Comparison of ENCODE assay signal across 8 mouse cellular contexts in genomic region chr13:12519955-12520584, GRCm38 (mm10). TPM values are rescaled to one million over a fixed set of nuclear protein-coding genes. Genes with fewer than 3 reads are reported as not detected.
A peak's percentile ranks its signal among the peaks of the same experiment; 100 is the strongest.
DNase-seq lines count a peak whose midpoint lies in the region; ATAC-seq lines count a peak whose summit lies in the region.

TSS of gene Edaradd (minus strand) at chr13:12520438.

- no peaks in the 10 kb centered on the region for H3K27me3 ChIP-seq in hindbrain, embryonic 16.5 days (replicated peaks; ENCODE audit: control insufficient read depth, insufficient read depth, low read length)
- H3K27me3 ChIP-seq in limb, embryonic 10.5 days (ENCODE audit: low read depth, poor library complexity, severe bottlenecking) = peaks cover 33% of the 10 kb centered on the region

- peak within 1 kb of the TSS; percentile 99 for H3K4me2 ChIP-seq in hindbrain, embryonic 16.5 days (ENCODE audit: low read length)

- H3K36me3 ChIP-seq in hindbrain, embryonic 16.5 days (ENCODE audit: control insufficient read depth, insufficient read depth, low read length) = no peaks in the 10 kb centered on the region
- no peaks in the 10 kb centered on the region for H3K36me3 ChIP-seq in limb, embryonic 10.5 days

- no peak within 1 kb of the TSS for H3K27ac ChIP-seq in hindbrain, embryonic 16.5 days (ENCODE audit: low read depth, low read length)
- peak within 1 kb of the TSS; percentile 79 for H3K27ac ChIP-seq in limb, embryonic 10.5 days

- H3K4me3 ChIP-seq in hindbrain, embryonic 16.5 days (ENCODE audit: low read length) = peak within 1 kb of the TSS; percentile 64
- H3K4me3 ChIP-seq in limb, embryonic 10.5 days = peak within 1 kb of the TSS; percentile 64

- peak; percentile 67 for DNase-seq in R1 (ENCODE audit: low read depth, low spot score)
- DNase-seq in cerebellum, postnatal 36 days = peak; percentile 13 to 15
- DNase-seq in gastrocnemius, postnatal 25 days = peak; percentile 17
- peak; percentile 80 for DNase-seq in limb, embryonic 10.5 days (ENCODE audit: low spot score)
- peak; percentile 45 for DNase-seq in right cerebral cortex, postnatal 14 days
- DNase-seq in urinary bladder, postnatal 36 days (ENCODE audit: low spot score in 2 of 2) = peak; percentile 58 to 73

- H3K9ac ChIP-seq in hindbrain, embryonic 16.5 days (ENCODE audit: low read depth, low read length) = peak within 1 kb of the TSS; percentile 73

- WGBS in hindbrain, embryonic 16.5 days = 0% methylated on average over 35 of the region's 35 CpGs
- under 1% methylated on average over 35 of the region's 35 CpGs for WGBS in limb, embryonic 10.5 days

- H3K4me1 ChIP-seq in hindbrain, embryonic 16.5 days (ENCODE audit: control insufficient read depth, insufficient read depth, low read depth, low read length) = no peaks in the 10 kb centered on the region
- H3K4me1 ChIP-seq in limb, embryonic 10.5 days = peaks cover 7% of the 10 kb centered on the region; the same call in 1 of the 2 replicates

- peak; percentile 85 for ATAC-seq in hindbrain, embryonic 16.5 days
- peak; percentile 95 for ATAC-seq in megakaryocyte-erythroid progenitor cell, adult 5-6 weeks (replicated peaks; ENCODE audit: low FRiP score, low TSS enrichment, poor library complexity, severe bottlenecking)

- no peaks in the 10 kb centered on the region for H3K9me3 ChIP-seq in hindbrain, embryonic 16.5 days (ENCODE audit: control insufficient read depth, low read length)
- H3K9me3 ChIP-seq in limb, embryonic 10.5 days (replicated peaks) = no peaks in the 10 kb centered on the region

RNA-seq across cellular contexts. Expression of gene Edaradd, which starts in this region (rescaled TPM):
- total RNA-seq in gastrocnemius, postnatal 25 days (2021) = not detected
- 2.0 and 2.1 TPM in 2 replicates for polyA plus RNA-seq in hindbrain, embryonic 16.5 days (2015; fragmentation: Nextera tagmentation; extraction: Ambion mirVana)
- 1.3 and 1.7 TPM in 2 replicates for polyA plus RNA-seq in limb, embryonic 10.5 days (2016; fragmentation: Nextera tagmentation; extraction: Ambion mirVana)
- 0.07 TPM in 1 of 2 replicates, not detected in the other for total RNA-seq in megakaryocyte-erythroid progenitor cell, adult 5-6 weeks (2014; fragmentation: Nextera tagmentation)
- not detected in 2 replicates for total RNA-seq in megakaryocyte-erythroid progenitor cell, adult 5-6 weeks (2017)

Comparison
In these comparisons a context has a peak if more than half of its experiments do, and no peak if none do; other contexts are left out.
1. Peak in DNase-seq in gastrocnemius, postnatal 25 days; RNA of the gene not detected or under 1 TPM.
2. Peak in ATAC-seq in megakaryocyte-erythroid progenitor cell, adult 5-6 weeks; RNA of the gene not detected or under 1 TPM.
3. DNase-seq: peak in every context shown above with its lines; median percentile 80 in limb, embryonic 10.5 days; 67 in R1; 66 in urinary bladder, postnatal 36 days; 45 in right cerebral cortex, postnatal 14 days; 17 in gastrocnemius, postnatal 25 days; 14 in cerebellum, postnatal 36 days.